Mouse (Mus musculus): ENCODE data around the gene Tcta.

- TF ChIP-seq CTCF (IDR thresholded peaks at IDR 0.05) (no peak), EP300 (IDR thresholded peaks at IDR 0.05) (no peak)
Measured at GRCm38 (mm10) chr9:108290773-108291172, 15.2 kb downstream of the Tcta start.
